ENCODE assay signal across 24 mouse cellular contexts in the genomic region with DNA sequence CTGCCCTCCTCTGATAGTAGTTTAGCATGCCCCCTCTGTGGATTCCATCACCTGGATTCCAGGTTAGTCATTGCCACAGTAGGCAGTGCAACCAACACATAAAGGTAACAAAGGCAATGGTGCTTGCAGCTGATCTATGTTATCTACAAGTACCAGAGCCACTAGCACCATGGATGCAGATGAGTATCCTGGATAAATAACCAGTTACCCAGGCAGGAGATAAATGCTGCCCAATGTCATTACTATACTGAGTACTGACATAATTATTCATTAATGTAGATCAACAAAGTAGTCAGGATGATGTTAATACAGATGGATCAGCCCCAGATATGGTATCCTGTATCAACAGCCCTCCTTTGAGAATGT. TPM values are rescaled to one million over a fixed set of nuclear protein-coding genes. Genes with fewer than 3 reads are reported as not detected.
DNase-seq lines count a peak whose midpoint lies in the region; ATAC-seq and TF ChIP-seq lines count a peak whose summit lies in the region.
"Had no signal": no experiment of that assay in that cellular context is flagged by ENCODE, and none has a peak within 500 bp of the region (broad histone marks: within the 10 kb centered on the region; RNA-seq: fewer than 3 reads in every experiment).

No protein-coding gene starts in this region.

- H3K27ac ChIP-seq in gastrocnemius, adult 2 months: peak overlapping the region; percentile 57
- H3K27ac ChIP-seq in liver, embryonic 16.5 days (ENCODE audit: low read length): no peak overlapping the region
- H3K27ac ChIP-seq: forebrain, embryonic 15.5 days; heart, embryonic 15.5 days; limb, embryonic 12.5 days; midbrain, embryonic 12.5 days; neural tube, embryonic 13.5 days had no signal

- H3K4me2 ChIP-seq in liver, embryonic 16.5 days (ENCODE audit: low read depth, low read length): no peak overlapping the region
- H3K4me2 ChIP-seq: forebrain, embryonic 15.5 days; heart, embryonic 15.5 days; limb, embryonic 12.5 days; midbrain, embryonic 12.5 days; neural tube, embryonic 13.5 days had no signal

- intact Hi-C loops in gastrocnemius, adult 2 months (cut with DNase I): no loop called here

- H3K27me3 ChIP-seq in megakaryocyte, embryonic 14.5 days (replicated peaks): no peaks in the 10 kb centered on the region
- H3K27me3 ChIP-seq in liver, embryonic 16.5 days (ENCODE audit: control insufficient read depth, insufficient read depth, low read depth, low read length): no peaks in the 10 kb centered on the region
- H3K27me3 ChIP-seq: forebrain, embryonic 15.5 days; heart, embryonic 15.5 days; limb, embryonic 12.5 days; midbrain, embryonic 12.5 days; neural tube, embryonic 13.5 days had no signal

- peaks cover 7% of the 10 kb centered on the region for H3K36me3 ChIP-seq in megakaryocyte, embryonic 14.5 days (replicated peaks; ENCODE audit: low read length)
- no peaks in the 10 kb centered on the region for H3K36me3 ChIP-seq in liver, embryonic 16.5 days (ENCODE audit: control insufficient read depth, insufficient read depth)
- H3K36me3 ChIP-seq: forebrain, embryonic 15.5 days; heart, embryonic 15.5 days; limb, embryonic 12.5 days; midbrain, embryonic 12.5 days; neural tube, embryonic 13.5 days had no signal

- H3K9ac ChIP-seq in liver, embryonic 16.5 days (ENCODE audit: low read depth, low read length): no peak overlapping the region
- H3K9ac ChIP-seq: forebrain, embryonic 15.5 days; heart, embryonic 15.5 days; limb, embryonic 12.5 days; midbrain, embryonic 12.5 days; neural tube, embryonic 13.5 days had no signal

- peaks cover 57% of the 10 kb centered on the region for H3K4me1 ChIP-seq in megakaryocyte, embryonic 14.5 days
- H3K4me1 ChIP-seq in liver, embryonic 16.5 days (ENCODE audit: control insufficient read depth, low read depth, low read length): peaks cover 22% of the 10 kb centered on the region
- H3K4me1 ChIP-seq: limb, embryonic 12.5 days had no signal

- H3K9me3 ChIP-seq in megakaryocyte, embryonic 14.5 days: no peaks in the 10 kb centered on the region
- H3K9me3 ChIP-seq in liver, embryonic 16.5 days (replicated peaks; ENCODE audit: control insufficient read depth, low read length): no peaks in the 10 kb centered on the region
- H3K9me3 ChIP-seq: forebrain, embryonic 15.5 days; heart, embryonic 15.5 days; limb, embryonic 12.5 days; midbrain, embryonic 12.5 days; neural tube, embryonic 13.5 days had no signal

- no peak for TF ChIP-seq CTCF in gastrocnemius, adult 2 months (IDR thresholded peaks at IDR 0.05)

- H3K4me3 ChIP-seq in gastrocnemius, adult 2 months: no peak overlapping the region
- H3K4me3 ChIP-seq in megakaryocyte, embryonic 14.5 days (replicated peaks): peak overlapping the region; percentile 47
- H3K4me3 ChIP-seq in liver, embryonic 16.5 days (ENCODE audit: low read depth, low read length): no peak overlapping the region
- H3K4me3 ChIP-seq: forebrain, embryonic 15.5 days; heart, embryonic 15.5 days; limb, embryonic 12.5 days; midbrain, embryonic 12.5 days; myocyte; neural tube, embryonic 13.5 days had no signal

- ATAC-seq in megakaryocyte, adult 5-6 weeks (ENCODE audit: poor library complexity, severe bottlenecking): no peak
- ATAC-seq in erythroblast, adult 5-6 weeks (replicated peaks; ENCODE audit: low FRiP score, poor library complexity, severe bottlenecking): peak; percentile 61
- peak; percentile 80 for ATAC-seq in liver, embryonic 16.5 days (ENCODE audit: low read depth)
- ATAC-seq: forebrain, embryonic 15.5 days had no signal

- DNase-seq in gastrocnemius, adult 2 months: no peak
- no peak for DNase-seq in gastrocnemius, adult 8-10 months (ENCODE audit: low spot score in 2 of 2)
- no peak for DNase-seq in ovary, adult 18-20 months (ENCODE audit: low spot score)
- DNase-seq in right cerebral cortex, adult 2 months (ENCODE audit: low spot score in 2 of 2): no peak
- DNase-seq: adrenal gland, postnatal 10 days; cerebellum, adult 18-20 months; cerebellum, postnatal 25 days; embryo, embryonic 11 days; gastrocnemius, postnatal 25 days; heart, postnatal 36 days; kidney, adult 11 months; kidney, postnatal 4 days; lung, adult 2 months; lung, postnatal 14 days had no signal

RNA-seq across cellular contexts. Expression of a gene that starts 19.5 kb away (rescaled TPM):
- total RNA-seq in gastrocnemius, adult 2 months (2021): 100 to 1,000 TPM; 124 to 131 TPM
- 100 to 1,000 TPM; 142 to 173 (median 149) TPM for total RNA-seq in gastrocnemius, adult 8-10 months (2022)
- polyA plus RNA-seq in megakaryocyte, embryonic 14.5 days (2012; ENCODE audit: insufficient read depth, low replicate concordance): 18.8 and 34.5 TPM in 2 replicates
- total RNA-seq in megakaryocyte, adult 5-6 weeks (2015): 35.7 and 38.4 TPM in 2 replicates
- total RNA-seq in megakaryocyte, adult 5-6 weeks (2017): 31.1 and 34.2 TPM in 2 replicates
- 32.1 and 35.5 TPM in 2 replicates for total RNA-seq in erythroblast, adult 5-6 weeks (2015; ENCODE audit: low replicate concordance)
- total RNA-seq in erythroblast, adult 5-6 weeks (2017; ENCODE audit: low replicate concordance): 54.5 and 59.6 TPM in 2 replicates
- polyA plus RNA-seq in liver, embryonic 16.5 days (2015; fragmentation: Nextera tagmentation; extraction: Ambion mirVana): 15.8 TPM in 2 replicates

RNA-seq across cellular contexts. Expression of a gene that starts 53.8 kb away (rescaled TPM):
- total RNA-seq in gastrocnemius, adult 2 months (2021): 10 to 100 TPM; 30.4 to 58.0 TPM
- total RNA-seq in gastrocnemius, adult 8-10 months (2022): 10 to 100 TPM; 47.6 to 59.9 (median 49.6) TPM
- polyA plus RNA-seq in megakaryocyte, embryonic 14.5 days (2012; ENCODE audit: insufficient read depth, low replicate concordance): not detected in 2 replicates
- total RNA-seq in megakaryocyte, adult 5-6 weeks (2015): 0.46 TPM in 1 of 2 replicates, not detected in the other
- total RNA-seq in megakaryocyte, adult 5-6 weeks (2017): 0.48 TPM in 1 of 2 replicates, not detected in the other
- 2.3 TPM in 1 of 2 replicates, not detected in the other for total RNA-seq in erythroblast, adult 5-6 weeks (2015; ENCODE audit: low replicate concordance)
- total RNA-seq in erythroblast, adult 5-6 weeks (2017; ENCODE audit: low replicate concordance): 3.5 and 6.5 TPM in 2 replicates
- polyA plus RNA-seq in liver, embryonic 16.5 days (2015; fragmentation: Nextera tagmentation; extraction: Ambion mirVana): 12.7 and 16.4 TPM in 2 replicates

RNA-seq across cellular contexts. Expression of a gene that starts 57.9 kb away (rescaled TPM):
- not detected for total RNA-seq in gastrocnemius, adult 2 months (2021)
- total RNA-seq in gastrocnemius, adult 8-10 months (2022): not detected
- polyA plus RNA-seq in megakaryocyte, embryonic 14.5 days (2012; ENCODE audit: insufficient read depth, low replicate concordance): 6.7 TPM in 1 of 2 replicates, not detected in the other
- total RNA-seq in megakaryocyte, adult 5-6 weeks (2015): 1.3 and 1.4 TPM in 2 replicates
- 1.2 and 1.5 TPM in 2 replicates for total RNA-seq in megakaryocyte, adult 5-6 weeks (2017)
- not detected in 2 replicates for total RNA-seq in erythroblast, adult 5-6 weeks (2015; ENCODE audit: low replicate concordance)
- 2.1 TPM in 1 of 2 replicates, not detected in the other for total RNA-seq in erythroblast, adult 5-6 weeks (2017; ENCODE audit: low replicate concordance)
- 2.2 and 2.6 TPM in 2 replicates for polyA plus RNA-seq in liver, embryonic 16.5 days (2015; fragmentation: Nextera tagmentation; extraction: Ambion mirVana)
- total RNA-seq: gastrocnemius, postnatal 25 days; heart, postnatal 36 days had no signal

Comparison
In these comparisons a context has a peak if more than half of its experiments do, and no peak if none do; other contexts are left out.
1. RNA of a gene that starts 53.8 kb away (total RNA-seq): 30.4 to 58.0 TPM in gastrocnemius, adult 2 months and 47.6 to 59.9 TPM in gastrocnemius, adult 8-10 months; 2.3 to 6.5 TPM in erythroblast, adult 5-6 weeks and 0.46 to 0.48 TPM in megakaryocyte, adult 5-6 weeks; every median in the first group is over 4 times any median in the second.